Mouse (Mus musculus): Measurements from ENCODE around the gene Clybl. TPM values are rescaled to one million over a fixed set of nuclear protein-coding genes. Genes with fewer than 3 reads are reported as not detected.

Gene Clybl
- polyA plus RNA-seq, 2 experiments from 2014 or later = 10.6 to 11.0 TPM

DNA sequence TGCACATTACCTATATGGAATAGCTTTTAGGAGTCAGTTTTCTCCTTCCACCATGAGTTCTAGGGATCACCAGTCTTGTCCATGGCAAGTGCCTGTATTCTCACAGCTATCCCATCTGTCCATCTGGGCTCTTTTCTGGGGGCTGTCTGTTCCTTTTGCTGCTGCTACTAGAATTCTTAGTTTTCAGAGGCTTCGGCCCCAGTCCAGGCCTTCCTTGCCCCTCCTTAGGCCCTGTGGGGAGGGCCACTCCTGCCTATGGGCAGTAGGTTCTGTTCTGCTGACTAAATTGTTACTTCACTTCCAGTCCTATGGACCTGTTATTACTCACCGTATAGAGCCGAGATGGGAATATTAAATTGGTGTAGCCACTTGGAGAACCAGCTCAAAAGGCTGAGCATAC is 182.5 kb downstream of the Clybl start:
- no peak for ATAC-seq

GRCm38 (mm10) chr14:122367252-122367868 is 185.9 kb downstream of the Clybl start:
- ATAC-seq = no peak

DNA sequence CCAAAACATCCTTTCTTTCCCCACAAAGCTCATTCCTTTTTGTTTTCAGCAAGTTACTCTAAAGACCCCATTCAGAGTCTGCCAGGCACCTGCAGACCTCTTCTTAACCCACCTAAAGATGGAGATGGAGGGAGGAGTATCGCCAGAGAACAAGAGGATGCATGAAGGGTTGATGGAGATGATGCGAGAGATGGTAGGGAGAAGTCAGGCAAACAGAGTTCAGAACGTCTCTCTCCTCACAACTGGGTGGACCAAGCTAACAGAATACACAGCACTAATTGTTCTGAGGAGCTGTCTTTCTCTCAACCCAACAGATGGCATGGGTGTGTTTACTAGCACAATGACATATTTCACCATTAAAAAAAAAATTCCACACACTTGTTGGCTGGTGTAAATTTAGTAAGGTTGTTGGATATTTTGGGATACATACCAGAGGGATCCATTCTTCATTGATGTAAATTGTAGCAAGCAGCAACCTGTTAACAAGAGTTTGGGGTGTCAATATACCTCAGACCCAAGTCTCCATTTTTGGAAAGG is 186.4 kb downstream of the Clybl start:
- ATAC-seq = no peak

GRCm38 (mm10) chr14:122368501-122368900 is 187.0 kb downstream of the Clybl start:
- ATAC-seq = no peak

GRCm38 (mm10) chr14:122371979-122372378 is 190.5 kb downstream of the Clybl start:
- ATAC-seq = no peak

DNA sequence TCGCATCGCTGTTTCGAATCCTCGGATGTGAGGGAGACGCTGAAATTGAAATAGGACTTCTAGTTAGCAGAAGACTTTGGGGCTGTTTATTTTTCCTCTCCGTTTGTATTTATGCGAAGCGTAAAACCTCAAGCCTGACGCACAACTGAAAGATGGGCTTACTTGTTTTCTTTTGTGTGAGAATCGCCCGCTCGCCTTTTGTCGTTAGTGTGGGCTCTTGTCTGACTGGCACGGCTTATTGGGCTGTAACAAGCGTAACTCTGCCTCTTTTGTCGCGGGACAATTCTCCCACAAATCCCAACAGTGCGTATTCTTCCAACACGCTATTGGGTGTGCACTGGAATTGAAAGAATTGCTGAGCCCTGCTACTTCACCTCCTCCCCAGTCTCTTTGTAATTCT is 192.0 kb downstream of the Clybl start:
- no peak for ATAC-seq

- no peak for ATAC-seq
Measured at GRCm38 (mm10) chr14:122374285-122374997, 192.9 kb downstream of the Clybl start.

DNA sequence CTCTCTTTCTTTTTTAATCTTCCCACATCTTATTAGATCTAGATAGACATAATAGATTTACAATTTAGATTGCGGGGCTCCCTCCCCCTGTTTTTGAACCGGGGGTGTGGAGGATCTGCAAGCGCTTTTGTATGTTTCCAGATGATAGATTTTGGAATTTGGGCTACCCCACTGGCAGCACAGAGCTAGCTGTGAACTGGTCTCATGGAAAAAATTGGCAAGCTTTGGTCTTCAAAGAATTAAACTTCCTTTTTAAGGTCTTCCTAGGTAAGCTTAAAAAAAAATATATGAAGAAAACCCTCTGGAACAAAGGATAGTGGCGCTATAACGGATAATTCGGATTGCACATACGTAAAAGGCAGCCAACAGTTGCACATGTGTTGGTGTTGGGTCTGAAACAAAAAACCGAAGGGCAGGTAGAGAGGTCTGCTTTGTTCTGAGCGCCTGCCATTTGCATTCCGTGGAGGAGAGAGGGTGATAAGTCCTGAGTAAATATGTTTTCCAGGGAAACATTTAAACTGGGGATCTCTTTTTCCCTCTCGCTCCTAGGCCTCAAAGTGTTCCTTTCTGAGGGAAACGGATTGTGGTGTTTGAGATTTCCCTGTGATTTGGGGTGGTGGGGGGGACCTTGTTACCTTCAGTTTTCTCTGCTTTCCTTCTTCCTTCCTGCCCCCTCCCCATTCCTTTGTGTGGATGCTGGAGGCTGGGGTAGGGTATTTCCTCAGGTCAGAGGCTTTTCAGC is 193.7 kb downstream of the Clybl start:
- no peak for ATAC-seq

DNA sequence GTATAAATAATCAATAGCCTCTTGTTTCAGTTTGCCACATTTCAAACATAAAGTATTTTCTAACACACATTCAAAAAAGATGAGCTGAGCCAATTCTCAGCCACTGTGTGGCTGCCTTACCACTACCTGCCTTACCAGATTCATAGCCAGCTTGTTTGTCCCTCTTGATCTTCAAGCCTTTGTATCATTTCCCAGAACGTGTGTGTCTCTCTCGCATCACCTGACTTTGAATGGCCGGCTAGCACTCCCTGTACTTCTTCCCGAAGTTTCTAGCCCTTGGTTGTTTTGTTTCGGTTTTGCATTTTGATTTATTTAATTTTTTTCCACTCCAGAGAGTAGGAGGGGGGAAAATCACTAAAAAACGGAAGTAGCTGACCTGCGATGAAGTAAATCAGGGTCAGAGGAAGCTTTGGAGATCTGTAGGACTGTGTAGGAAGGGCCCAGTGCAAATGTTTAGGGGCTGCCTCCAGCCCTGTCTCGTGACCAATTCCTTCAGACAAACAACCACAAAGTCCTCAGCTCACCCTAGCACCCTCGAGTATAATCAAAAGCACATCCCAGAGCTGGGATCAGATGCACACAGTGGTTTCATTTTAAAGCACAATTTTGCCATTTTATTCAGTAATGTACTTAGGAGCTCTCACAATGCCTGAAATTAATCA is 195.1 kb downstream of the Clybl start:
- no peak for ATAC-seq

DNA sequence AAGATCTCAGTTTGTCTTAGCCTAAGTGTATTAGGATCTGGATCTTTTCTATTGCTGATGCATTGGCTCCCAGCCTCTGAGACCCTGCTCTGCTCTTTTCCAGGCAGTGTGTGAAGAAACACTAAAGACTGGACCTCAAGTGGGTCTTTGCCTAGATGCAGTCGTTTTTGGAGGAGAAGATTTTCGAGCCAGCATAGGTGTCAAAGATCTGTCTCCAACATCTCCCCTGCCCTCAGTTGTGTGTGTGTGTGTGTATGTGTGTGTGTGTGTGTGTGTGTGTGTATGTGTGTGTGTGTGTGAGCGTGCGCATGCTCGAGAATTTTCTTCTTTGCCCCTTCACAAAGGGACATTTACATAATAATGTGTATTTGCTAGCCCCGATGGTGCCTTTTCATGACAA is 196.2 kb downstream of the Clybl start:
- ATAC-seq = no peak

GRCm38 (mm10) chr14:122379076-122379475 is 197.6 kb downstream of the Clybl start:
- ATAC-seq = no peak

DNA sequence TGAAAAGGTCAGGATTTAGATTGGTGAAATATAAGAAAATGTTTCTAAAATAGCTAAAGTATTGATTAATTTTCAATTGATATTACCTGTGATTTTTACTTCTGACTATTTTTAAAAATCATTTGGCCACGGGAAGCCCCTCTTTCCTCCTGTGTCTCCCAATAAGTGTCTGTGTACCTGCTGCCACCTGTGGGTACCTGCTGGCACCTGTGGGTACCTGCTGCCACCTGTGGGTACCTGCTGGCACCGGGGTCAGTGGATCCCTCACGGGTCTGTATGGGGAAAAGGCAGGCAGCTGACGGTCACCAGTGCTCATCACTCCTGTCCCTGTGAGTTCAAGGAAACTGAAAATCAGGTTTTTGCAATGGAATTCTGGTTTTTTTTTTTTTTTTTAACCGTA is 198.5 kb downstream of the Clybl start:
- no peak for ATAC-seq

GRCm38 (mm10) chr14:122380896-122381845 is 199.7 kb downstream of the Clybl start:
- no peak for ATAC-seq

- ATAC-seq = no peak
Measured at GRCm38 (mm10) chr14:122382281-122382680, 200.8 kb downstream of the Clybl start.

- no peak for ATAC-seq
Measured at GRCm38 (mm10) chr14:122383931-122384330, 202.4 kb downstream of the Clybl start.

GRCm38 (mm10) chr14:122384447-122385237 is 203.1 kb downstream of the Clybl start:
- ATAC-seq = no peak

- ATAC-seq = no peak
Measured at GRCm38 (mm10) chr14:122385238-122385534, 203.7 kb downstream of the Clybl start.

GRCm38 (mm10) chr14:122385758-122386157 is 204.3 kb downstream of the Clybl start:
- no peak for ATAC-seq

DNA sequence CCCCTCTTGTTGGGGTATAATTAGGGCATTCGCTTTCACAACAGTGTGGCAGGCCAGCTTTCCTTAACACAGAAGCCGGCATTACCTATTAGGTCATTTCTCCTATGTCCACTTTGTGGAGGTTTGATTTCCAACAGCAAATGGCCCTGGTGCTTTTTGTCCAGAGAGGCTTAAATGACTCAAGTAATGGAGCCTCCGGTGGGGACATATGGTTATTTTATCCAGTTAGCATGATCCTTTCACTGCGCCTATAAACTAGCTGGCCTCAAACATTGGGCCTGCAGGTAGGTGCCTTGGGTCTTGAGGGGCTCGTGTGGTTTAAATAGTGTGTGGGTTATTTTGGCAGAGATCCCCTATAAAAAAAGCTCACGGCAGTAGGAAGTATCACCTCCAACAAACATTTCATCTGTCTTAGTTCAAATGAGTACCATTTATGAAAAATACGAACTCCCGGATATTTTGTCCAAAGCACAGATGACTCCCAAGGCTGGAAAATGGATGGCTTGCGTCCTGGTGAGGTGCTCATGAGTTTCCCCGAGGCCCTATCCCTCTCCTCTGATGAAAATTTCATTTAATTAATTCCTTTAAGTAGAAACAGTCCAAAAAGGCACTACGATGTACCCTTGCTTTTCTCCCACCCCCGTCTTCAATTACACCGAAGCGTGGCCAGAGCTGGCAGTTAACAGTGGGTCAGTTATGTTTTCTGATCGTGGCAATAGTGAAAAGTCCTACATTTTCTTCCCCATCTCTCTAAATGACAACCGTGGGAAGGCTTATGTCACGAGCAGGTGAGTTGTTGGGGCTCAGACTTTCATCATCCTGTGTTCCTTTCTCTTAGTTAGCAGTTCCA is 205.0 kb downstream of the Clybl start:
- no peak for ATAC-seq

- no peak for ATAC-seq
Measured at GRCm38 (mm10) chr14:122387781-122388180, 206.3 kb downstream of the Clybl start.
